Mouse (Mus musculus): Measurements from ENCODE around the gene Sfrp5.

The Sfrp5 gene

GRCm38 (mm10) chr19:42201696-42202381, at the start of gene Sfrp5:
TSS of gene Sfrp5 (minus strand) at chr19:42202252.
- no peak for DNase-seq (ENCODE audit: low spot score in 2 of 2)

- DNase-seq (ENCODE audit: low spot score in 2 of 2), result no peak
Measured at GRCm38 (mm10) chr19:42249976-42250914, 48.2 kb upstream of the Sfrp5 start.

GRCm38 (mm10) chr19:42247519-42247918, 45.5 kb upstream of the Sfrp5 start, which contains the start of gene Golga7b:
TSS of gene Golga7b (plus strand) at chr19:42247574.
- no peak for DNase-seq (ENCODE audit: low spot score in 2 of 2)

GRCm38 (mm10) chr19:42246626-42247025, 44.6 kb upstream of the Sfrp5 start:
- DNase-seq (ENCODE audit: low spot score in 2 of 2), result no peak

- no peak for DNase-seq (ENCODE audit: low spot score in 2 of 2)
Measured at GRCm38 (mm10) chr19:42243401-42243800, 41.3 kb upstream of the Sfrp5 start.

GRCm38 (mm10) chr19:42240881-42241280, 38.8 kb upstream of the Sfrp5 start:
- DNase-seq (ENCODE audit: low spot score in 2 of 2), result no peak

GRCm38 (mm10) chr19:42238341-42238715, 36.3 kb upstream of the Sfrp5 start:
- no peak for DNase-seq (ENCODE audit: low spot score in 2 of 2)

GRCm38 (mm10) chr19:42237602-42238340, 35.7 kb upstream of the Sfrp5 start:
- no peak for DNase-seq (ENCODE audit: low spot score in 2 of 2)

GRCm38 (mm10) chr19:42230986-42231385, 28.9 kb upstream of the Sfrp5 start:
- DNase-seq (ENCODE audit: low spot score in 2 of 2), result peak in 1 of 2 experiments; percentile 29

GRCm38 (mm10) chr19:42230288-42230568, 28.2 kb upstream of the Sfrp5 start:
- no peak for DNase-seq (ENCODE audit: low spot score in 2 of 2)

GRCm38 (mm10) chr19:42229499-42230287, 27.6 kb upstream of the Sfrp5 start:
- DNase-seq (ENCODE audit: low spot score in 2 of 2), result no peak

GRCm38 (mm10) chr19:42226451-42226850, 24.4 kb upstream of the Sfrp5 start:
- DNase-seq (ENCODE audit: low spot score in 2 of 2), result no peak

- DNase-seq (ENCODE audit: low spot score in 2 of 2), result peak in 1 of 2 experiments; percentile 40
Measured at GRCm38 (mm10) chr19:42217374-42217763, 15.3 kb upstream of the Sfrp5 start.

GRCm38 (mm10) chr19:42216699-42217373, 14.8 kb upstream of the Sfrp5 start:
- DNase-seq (ENCODE audit: low spot score in 2 of 2), result peak in 1 of 2 experiments; percentile 47

- DNase-seq (ENCODE audit: low spot score in 2 of 2), result no peak
Measured at GRCm38 (mm10) chr19:42214601-42215000, 12.5 kb upstream of the Sfrp5 start.

- DNase-seq (ENCODE audit: low spot score in 2 of 2), result no peak
Measured at GRCm38 (mm10) chr19:42211936-42212335, 9.9 kb upstream of the Sfrp5 start.

- DNase-seq (ENCODE audit: low spot score in 2 of 2), result no peak
Measured at GRCm38 (mm10) chr19:42209976-42210375, 7.9 kb upstream of the Sfrp5 start.

GRCm38 (mm10) chr19:42209485-42209884, 7.4 kb upstream of the Sfrp5 start:
- DNase-seq (ENCODE audit: low spot score in 2 of 2), result no peak

GRCm38 (mm10) chr19:42205201-42205600, 3.1 kb upstream of the Sfrp5 start:
- DNase-seq (ENCODE audit: low spot score in 2 of 2), result no peak

GRCm38 (mm10) chr19:42204306-42204705, 2.3 kb upstream of the Sfrp5 start:
- no peak for DNase-seq (ENCODE audit: low spot score in 2 of 2)

- DNase-seq (ENCODE audit: low spot score in 2 of 2), result no peak
Measured at GRCm38 (mm10) chr19:42202467-42202866, 415 bp upstream of the Sfrp5 start.
